Comparison of ENCODE assay signal across 9 mouse cellular contexts in the genomic region with DNA sequence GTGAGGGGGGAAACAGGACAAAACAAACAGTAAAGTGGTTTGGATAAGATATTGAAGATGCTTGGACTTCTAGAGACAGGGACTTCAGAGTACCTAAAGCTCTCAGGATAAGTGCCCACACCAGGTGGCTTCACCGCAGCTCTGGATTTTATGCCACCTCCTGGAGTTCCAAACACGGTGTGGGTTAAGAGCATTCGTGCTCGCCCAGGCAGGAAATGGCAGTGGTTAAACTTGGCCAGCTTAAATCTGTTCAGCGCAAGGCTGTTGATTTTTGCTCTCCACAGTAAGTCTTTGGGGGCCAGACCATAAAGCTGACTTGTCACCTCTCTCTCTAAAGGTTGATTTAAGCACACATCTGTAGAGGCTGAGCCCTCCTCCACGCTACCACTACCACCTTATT.
"Had no signal": no experiment of that assay in that cellular context is flagged by ENCODE, and none has a peak within 500 bp of the region (broad histone marks: within the 10 kb centered on the region; RNA-seq: fewer than 3 reads in every experiment).

No protein-coding gene starts in this region.

- DNase-seq: kidney, adult 18-20 months; left cerebral cortex, postnatal 4 days; lung, postnatal 14 days; right cerebral cortex, postnatal 14 days had no signal

- H3K4me1 ChIP-seq: liver, embryonic 12.5 days had no signal

- H3K9me3 ChIP-seq: intestine, embryonic 15.5 days; liver, embryonic 12.5 days; midbrain, embryonic 12.5 days; stomach, embryonic 15.5 days had no signal

- H3K4me3 ChIP-seq: intestine, embryonic 15.5 days; liver, embryonic 12.5 days; midbrain, embryonic 12.5 days; stomach, embryonic 15.5 days had no signal

- H3K9ac ChIP-seq: intestine, embryonic 15.5 days; liver, embryonic 12.5 days; midbrain, embryonic 12.5 days; stomach, embryonic 15.5 days had no signal

- ATAC-seq: intestine, embryonic 15.5 days; liver, embryonic 12.5 days; midbrain, embryonic 16.5 days had no signal

- H3K36me3 ChIP-seq: intestine, embryonic 15.5 days; liver, embryonic 12.5 days; midbrain, embryonic 12.5 days; stomach, embryonic 15.5 days had no signal

- H3K27ac ChIP-seq: intestine, embryonic 15.5 days; liver, embryonic 12.5 days; midbrain, embryonic 12.5 days; stomach, embryonic 15.5 days had no signal

- H3K4me2 ChIP-seq: intestine, embryonic 15.5 days; liver, embryonic 12.5 days; midbrain, embryonic 12.5 days; stomach, embryonic 15.5 days had no signal

- H3K27me3 ChIP-seq: intestine, embryonic 15.5 days; stomach, embryonic 15.5 days had no signal
